Mouse (Mus musculus): ENCODE data around the gene Irf2. TPM values are rescaled to one million over a fixed set of nuclear protein-coding genes. Genes with fewer than 3 reads are reported as not detected.
A peak's percentile ranks its signal among the peaks of the same experiment; 100 is the strongest.

Gene Irf2
- total RNA-seq, 4 experiments from 2014 or later: 50.8 to 60.3 (median 54.0) TPM

GRCm38 (mm10) chr8:46840791-46841190 is 101.3 kb downstream of the Irf2 start:
- DNase-seq (ENCODE audit: low spot score in 2 of 2): peak in 1 of 2 experiments; percentile 53

- no peak for DNase-seq (ENCODE audit: low spot score in 2 of 2)
Observed at GRCm38 (mm10) chr8:46842676-46843181, 103.2 kb downstream of the Irf2 start.

- DNase-seq (ENCODE audit: low spot score in 2 of 2): no peak
Observed at GRCm38 (mm10) chr8:46843855-46844254, 104.3 kb downstream of the Irf2 start.

GRCm38 (mm10) chr8:46844371-46844973 is 104.9 kb downstream of the Irf2 start:
- no peak for DNase-seq (ENCODE audit: low spot score in 2 of 2)

- DNase-seq (ENCODE audit: low spot score in 2 of 2): no peak
Observed at GRCm38 (mm10) chr8:46844974-46845774, 105.6 kb downstream of the Irf2 start.

- no peak for DNase-seq (ENCODE audit: low spot score in 2 of 2)
Observed at GRCm38 (mm10) chr8:46845891-46846290, 106.4 kb downstream of the Irf2 start.

- no peak for DNase-seq (ENCODE audit: low spot score in 2 of 2)
Observed at GRCm38 (mm10) chr8:46846893-46847292, 107.4 kb downstream of the Irf2 start.

GRCm38 (mm10) chr8:46848011-46848641 is 108.6 kb downstream of the Irf2 start:
- no peak for DNase-seq (ENCODE audit: low spot score in 2 of 2)

GRCm38 (mm10) chr8:46848931-46849330 is 109.4 kb downstream of the Irf2 start:
- DNase-seq (ENCODE audit: low spot score in 2 of 2): no peak

GRCm38 (mm10) chr8:46849458-46849857 is 109.9 kb downstream of the Irf2 start:
- DNase-seq (ENCODE audit: low spot score in 2 of 2): no peak

GRCm38 (mm10) chr8:46850258-46850897 is 110.8 kb downstream of the Irf2 start:
- DNase-seq (ENCODE audit: low spot score in 2 of 2): no peak

- DNase-seq (ENCODE audit: low spot score in 2 of 2): no peak
Observed at GRCm38 (mm10) chr8:46851560-46851959, 112.0 kb downstream of the Irf2 start.

- no peak for DNase-seq (ENCODE audit: low spot score in 2 of 2)
Observed at GRCm38 (mm10) chr8:46852377-46852776, 112.8 kb downstream of the Irf2 start.

GRCm38 (mm10) chr8:46859164-46859846 is 119.8 kb downstream of the Irf2 start:
- no peak for DNase-seq (ENCODE audit: low spot score in 2 of 2)

GRCm38 (mm10) chr8:46859847-46860167 is 120.3 kb downstream of the Irf2 start:
- no peak for DNase-seq (ENCODE audit: low spot score in 2 of 2)

GRCm38 (mm10) chr8:46862508-46862907 is 123.0 kb downstream of the Irf2 start:
- no peak for DNase-seq (ENCODE audit: low spot score in 2 of 2)

GRCm38 (mm10) chr8:46865428-46865827 is 125.9 kb downstream of the Irf2 start:
- no peak for DNase-seq (ENCODE audit: low spot score in 2 of 2)

- no peak for DNase-seq (ENCODE audit: low spot score in 2 of 2)
Observed at GRCm38 (mm10) chr8:46867440-46867839, 127.9 kb downstream of the Irf2 start.

- DNase-seq (ENCODE audit: low spot score in 2 of 2): no peak
Observed at GRCm38 (mm10) chr8:46868346-46869065, 129.0 kb downstream of the Irf2 start.

GRCm38 (mm10) chr8:46869521-46869925 is 130.0 kb downstream of the Irf2 start:
- no peak for DNase-seq (ENCODE audit: low spot score in 2 of 2)

GRCm38 (mm10) chr8:46871086-46871485 is 131.6 kb downstream of the Irf2 start:
- no peak for DNase-seq (ENCODE audit: low spot score in 2 of 2)

Data from layer of hippocampus, adult 8-10 months (tissue).